Mouse (Mus musculus): Measurements from ENCODE around the gene Fgfr2. TPM values are rescaled to one million over a fixed set of nuclear protein-coding genes. Genes with fewer than 3 reads are reported as not detected.

The Fgfr2 gene
- polyA plus RNA-seq, 1 experiment, result 59.9 TPM

- Histone ChIP-seq H3K4me1 (ENCODE audit: control insufficient read depth, insufficient read depth, low read length) (no peaks in the 10 kb centered on the region), H3K4me3 (ENCODE audit: insufficient read depth, low read length) (no peak overlapping the region), H3K27ac (ENCODE audit: insufficient read depth, low read length) (no peak overlapping the region)
- no peak for TF ChIP-seq POLR2A (IDR thresholded peaks at IDR 0.05; ENCODE audit: low read depth, low read length)
- TF ChIP-seq CTCF (IDR thresholded peaks at IDR 0.05; ENCODE audit: borderline replicate concordance, insufficient read depth, low read length), result no peak
These were observed 131.8 kb downstream of the Fgfr2 start for GRCm38 (mm10) chr7:132991240-132991900.

- Histone ChIP-seq H3K4me1 (ENCODE audit: control insufficient read depth, insufficient read depth, low read length) (no peaks in the 10 kb centered on the region), H3K4me3 (ENCODE audit: insufficient read depth, low read length) (no peak overlapping the region), H3K27ac (ENCODE audit: insufficient read depth, low read length) (no peak overlapping the region)
- TF ChIP-seq POLR2A (IDR thresholded peaks at IDR 0.05; ENCODE audit: low read depth, low read length), result no peak
- no peak for TF ChIP-seq CTCF (IDR thresholded peaks at IDR 0.05; ENCODE audit: borderline replicate concordance, insufficient read depth, low read length)
These were observed 133.3 kb downstream of the Fgfr2 start for GRCm38 (mm10) chr7:132989839-132990238.

GRCm38 (mm10) chr7:132982639-132983038 is 140.5 kb downstream of the Fgfr2 start:
- Histone ChIP-seq H3K4me3 (ENCODE audit: insufficient read depth, low read length) (no peak overlapping the region), H3K4me1 (ENCODE audit: control insufficient read depth, insufficient read depth, low read length) (no peaks in the 10 kb centered on the region), H3K27ac (ENCODE audit: insufficient read depth, low read length) (no peak overlapping the region)
- TF ChIP-seq POLR2A (IDR thresholded peaks at IDR 0.05; ENCODE audit: low read depth, low read length) (no peak), CTCF (IDR thresholded peaks at IDR 0.05; ENCODE audit: borderline replicate concordance, insufficient read depth, low read length) (no peak)

GRCm38 (mm10) chr7:132977981-132978380 is 145.2 kb downstream of the Fgfr2 start:
- TF ChIP-seq POLR2A (IDR thresholded peaks at IDR 0.05; ENCODE audit: low read depth, low read length) (no peak), CTCF (IDR thresholded peaks at IDR 0.05; ENCODE audit: borderline replicate concordance, insufficient read depth, low read length) (no peak)
- H3K4me3 ChIP-seq (ENCODE audit: insufficient read depth, low read length), result no peak overlapping the region

GRCm38 (mm10) chr7:132976079-132976478 is 147.1 kb downstream of the Fgfr2 start:
- no peak overlapping the region for H3K27ac ChIP-seq (ENCODE audit: insufficient read depth, low read length)
- H3K4me3 ChIP-seq (ENCODE audit: insufficient read depth, low read length), result no peak overlapping the region
- TF ChIP-seq CTCF (IDR thresholded peaks at IDR 0.05; ENCODE audit: borderline replicate concordance, insufficient read depth, low read length), result no peak
- TF ChIP-seq POLR2A (IDR thresholded peaks at IDR 0.05; ENCODE audit: low read depth, low read length), result no peak
- no peaks in the 10 kb centered on the region for H3K4me1 ChIP-seq (ENCODE audit: control insufficient read depth, insufficient read depth, low read length)

More at GRCm38 (mm10) chr7:132977981-132978380, 145.2 kb downstream of the Fgfr2 start:
- Histone ChIP-seq H3K27ac (ENCODE audit: insufficient read depth, low read length) (no peak overlapping the region), H3K4me1 (ENCODE audit: control insufficient read depth, insufficient read depth, low read length) (no peaks in the 10 kb centered on the region)

GRCm38 (mm10) chr7:132972079-132972478 is 151.1 kb downstream of the Fgfr2 start:
- Histone ChIP-seq H3K4me1 (ENCODE audit: control insufficient read depth, insufficient read depth, low read length) (no peaks in the 10 kb centered on the region), H3K4me3 (ENCODE audit: insufficient read depth, low read length) (no peak overlapping the region), H3K27ac (ENCODE audit: insufficient read depth, low read length) (no peak overlapping the region)
- TF ChIP-seq CTCF (IDR thresholded peaks at IDR 0.05; ENCODE audit: borderline replicate concordance, insufficient read depth, low read length) (no peak), POLR2A (IDR thresholded peaks at IDR 0.05; ENCODE audit: low read depth, low read length) (no peak)

- Histone ChIP-seq H3K4me3 (ENCODE audit: insufficient read depth, low read length) (no peak overlapping the region), H3K27ac (ENCODE audit: insufficient read depth, low read length) (no peak overlapping the region), H3K4me1 (ENCODE audit: control insufficient read depth, insufficient read depth, low read length) (no peaks in the 10 kb centered on the region)
- TF ChIP-seq POLR2A (IDR thresholded peaks at IDR 0.05; ENCODE audit: low read depth, low read length) (no peak), CTCF (IDR thresholded peaks at IDR 0.05; ENCODE audit: borderline replicate concordance, insufficient read depth, low read length) (no peak)
These were observed 157.4 kb downstream of the Fgfr2 start for GRCm38 (mm10) chr7:132965707-132966106.

GRCm38 (mm10) chr7:132964395-132964794 is 158.8 kb downstream of the Fgfr2 start:
- Histone ChIP-seq H3K27ac (ENCODE audit: insufficient read depth, low read length) (no peak overlapping the region), H3K4me1 (ENCODE audit: control insufficient read depth, insufficient read depth, low read length) (no peaks in the 10 kb centered on the region), H3K4me3 (ENCODE audit: insufficient read depth, low read length) (no peak overlapping the region)
- TF ChIP-seq CTCF (IDR thresholded peaks at IDR 0.05; ENCODE audit: borderline replicate concordance, insufficient read depth, low read length) (no peak), POLR2A (IDR thresholded peaks at IDR 0.05; ENCODE audit: low read depth, low read length) (no peak)

GRCm38 (mm10) chr7:132950613-132951012 is 172.5 kb downstream of the Fgfr2 start:
- no peaks in the 10 kb centered on the region for H3K4me1 ChIP-seq (ENCODE audit: control insufficient read depth, insufficient read depth, low read length)
- no peak overlapping the region for H3K4me3 ChIP-seq (ENCODE audit: insufficient read depth, low read length)
- H3K27ac ChIP-seq (ENCODE audit: insufficient read depth, low read length), result no peak overlapping the region
- TF ChIP-seq CTCF (IDR thresholded peaks at IDR 0.05; ENCODE audit: borderline replicate concordance, insufficient read depth, low read length), result no peak
- TF ChIP-seq POLR2A (IDR thresholded peaks at IDR 0.05; ENCODE audit: low read depth, low read length), result no peak

GRCm38 (mm10) chr7:132949968-132950367 is 173.2 kb downstream of the Fgfr2 start:
- no peaks in the 10 kb centered on the region for H3K4me1 ChIP-seq (ENCODE audit: control insufficient read depth, insufficient read depth, low read length)
- no peak overlapping the region for H3K4me3 ChIP-seq (ENCODE audit: insufficient read depth, low read length)
- H3K27ac ChIP-seq (ENCODE audit: insufficient read depth, low read length), result no peak overlapping the region
- TF ChIP-seq POLR2A (IDR thresholded peaks at IDR 0.05; ENCODE audit: low read depth, low read length) (no peak), CTCF (IDR thresholded peaks at IDR 0.05; ENCODE audit: borderline replicate concordance, insufficient read depth, low read length) (no peak)
